Mouse (Mus musculus) forebrain, embryonic 16.5 days (tissue): ENCODE results near the gene Ccdc73. TPM values are rescaled to one million over a fixed set of nuclear protein-coding genes. Genes with fewer than 3 reads are reported as not detected.

Experiments
- ATAC-seq: fragments of 200-750 bp; cut with Nextera tagmentation; 2 replicates; pipeline ENCODE4 v1.8.0; 2017; ENCODE audit warnings: mild to moderate bottlenecking, moderate library complexity
- H3K27ac ChIP-seq: fragments of 300-500 bp; sonication (generic); 2 replicates; pipeline ENCODE4 v1.5.1; 2014; ENCODE audit warnings: low read length, control low read depth
- H3K27me3 ChIP-seq: fragments of 300-500 bp; sonication (generic); replicated peaks from 2 replicates; pipeline ENCODE4 v1.6.1; 2014; ENCODE audit warnings: low read length; ENCODE audit not compliant: control insufficient read depth, insufficient read depth
- H3K36me3 ChIP-seq: fragments of 300-500 bp; sonication (generic); 2 replicates; pipeline ENCODE4 v1.6.1; 2014; ENCODE audit not compliant: control insufficient read depth, insufficient read depth
- H3K4me1 ChIP-seq: fragments of 300-500 bp; sonication (generic); replicated peaks from 2 replicates; pipeline ENCODE4 v1.6.1; 2014; ENCODE audit warnings: low read length; ENCODE audit not compliant: control insufficient read depth, insufficient read depth
- H3K4me2 ChIP-seq: fragments of 300-500 bp; sonication (generic); 2 replicates; pipeline ENCODE4 v1.6.1; 2014; ENCODE audit warnings: mild to moderate bottlenecking, low read length, control low read depth
- H3K4me3 ChIP-seq: fragments of 300-500 bp; sonication (generic); replicated peaks from 2 replicates; pipeline ENCODE4 v1.5.1; 2014; ENCODE audit warnings: mild to moderate bottlenecking, low read length, control low read depth
- H3K9ac ChIP-seq: fragments of 300-500 bp; sonication (generic); replicated peaks from 2 replicates; pipeline ENCODE4 v1.6.1; 2014; ENCODE audit warnings: low read depth, low read length, control low read depth
- H3K9me3 ChIP-seq: fragments of 300-500 bp; sonication (generic); 2 replicates; pipeline ENCODE4 v1.6.1; 2016; ENCODE audit warnings: low read length; ENCODE audit not compliant: control insufficient read depth
- WGBS: fragments of 180-500 bp; shearing (Covaris S2); extraction: QIAGEN DNeasy Blood & Tissue Kit; methylation state at CpG from one replicate; pipeline ENCODE4 v1.1.7; 2014; 5-methylcytosine and 5-hydroxymethylcytosine counted together
- polyA plus RNA-seq: library from polyadenylated mRNA; unstranded; fragments of >200 nt; fragmentation: Nextera tagmentation; extraction: Ambion mirVana; gene quantifications from 2 replicates; pipeline ENCODE4 v1.2.1, GENCODE M21; 2015

Ccdc73 gene
- polyA plus RNA-seq, 1 experiment from 2014 or later = 5.3 TPM

DNA sequence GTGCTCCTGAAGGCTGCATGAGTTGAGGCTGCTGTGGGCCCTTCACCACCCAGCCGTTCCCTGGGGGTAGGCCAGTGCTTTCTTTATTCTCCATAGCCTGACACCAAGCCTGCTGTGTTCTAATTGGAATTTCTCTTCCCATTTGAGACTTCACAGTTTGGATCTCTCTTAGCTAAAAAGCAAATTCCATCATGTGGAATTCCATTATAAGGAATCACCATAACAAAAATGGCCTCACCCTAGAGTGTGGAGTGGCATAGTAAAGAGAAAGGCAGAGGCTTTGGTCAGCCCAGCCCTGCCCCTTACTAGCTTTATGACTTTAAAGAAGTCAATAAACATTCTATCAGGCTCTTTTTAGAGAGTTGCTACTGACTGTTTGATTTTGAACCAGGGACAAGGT is 180.7 kb downstream of the Ccdc73 start:
- H3K4me3 ChIP-seq = no peak overlapping the region
- 37% methylated on average over 1 of the region's 1 CpGs for WGBS
- no peak overlapping the region for H3K9ac ChIP-seq
- H3K9me3 ChIP-seq = no peaks in the 10 kb centered on the region
- ATAC-seq = no peak
- H3K36me3 ChIP-seq = no peaks in the 10 kb centered on the region
- no peak overlapping the region for H3K27ac ChIP-seq
- H3K4me1 ChIP-seq = no peaks in the 10 kb centered on the region
- H3K4me2 ChIP-seq = no peak overlapping the region
- no peaks in the 10 kb centered on the region for H3K27me3 ChIP-seq

GRCm38 (mm10) chr2:105055529-105055928 is 187.9 kb downstream of the Ccdc73 start:
- ATAC-seq = no peak
- Histone ChIP-seq H3K4me2 (no peak overlapping the region), H3K27ac (no peak overlapping the region), H3K9me3 (no peaks in the 10 kb centered on the region), H3K36me3 (no peaks in the 10 kb centered on the region), H3K4me1 (no peaks in the 10 kb centered on the region), H3K4me3 (no peak overlapping the region), H3K9ac (no peak overlapping the region), H3K27me3 (no peaks in the 10 kb centered on the region)
- 82% methylated on average over 1 of the region's 1 CpGs for WGBS

GRCm38 (mm10) chr2:105058577-105059116 is 191.0 kb downstream of the Ccdc73 start:
- H3K9ac ChIP-seq = no peak overlapping the region
- 86% methylated on average over 7 of the region's 7 CpGs for WGBS
- no peak overlapping the region for H3K4me3 ChIP-seq
- no peak overlapping the region for H3K27ac ChIP-seq
- H3K4me2 ChIP-seq = no peak overlapping the region
- no peaks in the 10 kb centered on the region for H3K36me3 ChIP-seq
- no peaks in the 10 kb centered on the region for H3K9me3 ChIP-seq
- ATAC-seq = no peak
- H3K27me3 ChIP-seq = no peaks in the 10 kb centered on the region
- H3K4me1 ChIP-seq = no peaks in the 10 kb centered on the region

DNA sequence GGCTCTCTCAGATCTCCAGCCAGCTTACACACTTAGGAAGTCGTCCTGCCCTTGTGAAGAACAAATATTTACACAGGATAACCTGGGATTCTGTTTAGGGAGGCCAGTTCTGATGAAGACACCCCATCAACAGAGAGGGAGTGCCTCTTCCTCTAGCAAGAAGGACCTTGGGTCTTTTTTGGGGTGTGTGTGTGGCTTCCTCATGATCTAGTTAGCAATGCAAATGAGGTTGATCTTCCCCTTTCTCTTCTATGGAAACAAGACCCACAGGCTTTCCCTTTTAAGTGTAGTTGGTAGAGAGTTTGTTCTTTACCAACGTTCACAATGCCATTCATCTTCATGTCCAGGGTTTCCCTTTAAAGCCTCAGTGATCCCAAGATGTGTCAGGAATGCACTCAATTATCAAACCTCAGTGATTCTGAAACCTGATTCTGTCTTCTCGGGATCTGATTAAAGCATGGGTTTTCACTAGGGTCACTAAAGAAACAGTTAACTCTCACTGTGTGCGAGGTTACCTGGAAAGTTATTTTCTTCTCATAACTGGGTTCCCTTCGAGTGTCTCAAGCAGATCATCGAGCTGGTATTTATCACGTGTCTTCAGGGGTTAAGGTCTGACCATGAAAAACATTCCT is 195.3 kb downstream of the Ccdc73 start:
- Histone ChIP-seq H3K4me1 (no peaks in the 10 kb centered on the region), H3K27ac (no peak overlapping the region), H3K27me3 (no peaks in the 10 kb centered on the region), H3K9ac (no peak overlapping the region), H3K36me3 (no peaks in the 10 kb centered on the region), H3K4me2 (no peak overlapping the region), H3K9me3 (no peaks in the 10 kb centered on the region), H3K4me3 (no peak overlapping the region)
- WGBS = 50% methylated on average over 7 of the region's 7 CpGs
- no peak for ATAC-seq

Other genes starting within 250 kb of the Ccdc73 start
- 51.0 and 54.0 TPM in 2 replicates for gene Tcp11l1, start 155.6 kb upstream of the Ccdc73 start, polyA plus RNA-seq
- 0.18 TPM in 1 of 2 replicates, not detected in the other for gene Pin1rt1, start 151.4 kb upstream of the Ccdc73 start, polyA plus RNA-seq
- 1.9 and 2.4 TPM in 2 replicates for gene Depdc7, start 124.9 kb upstream of the Ccdc73 start, polyA plus RNA-seq
- 11.1 and 12.2 TPM in 2 replicates for gene Qser1, start 51.0 kb upstream of the Ccdc73 start, polyA plus RNA-seq
- gene Prrg4, start 17.9 kb upstream of the Ccdc73 start, polyA plus RNA-seq = 0.38 and 0.43 TPM in 2 replicates
- 181 and 216 TPM in 2 replicates for gene Eif3m, start 149.3 kb downstream of the Ccdc73 start, polyA plus RNA-seq
- gene Gm11060, start 224.2 kb downstream of the Ccdc73 start, polyA plus RNA-seq = not detected in 2 replicates